In genomic region chr4:129440340-129441063, GRCm38 (mm10) we compare ENCODE assay signal across 8 mouse cellular contexts. TPM values are rescaled to one million over a fixed set of nuclear protein-coding genes. Genes with fewer than 3 reads are reported as not detected.
A peak's percentile ranks its signal among the peaks of the same experiment; 100 is the strongest.
DNase-seq lines count a peak whose midpoint lies in the region; ATAC-seq lines count a peak whose summit lies in the region.

TSS of gene Zbtb8b (minus strand) at chr4:129440853.

- H3K4me3 ChIP-seq in embryonic facial prominence, embryonic 10.5 days: peak within 1 kb of the TSS; percentile 61
- H3K4me3 ChIP-seq in hindbrain, embryonic 12.5 days: peak within 1 kb of the TSS; percentile 59

- under 1% methylated on average over 33 of the region's 33 CpGs for WGBS in embryonic facial prominence, embryonic 10.5 days
- WGBS in hindbrain, embryonic 12.5 days: 1% methylated on average over 33 of the region's 33 CpGs

- H3K4me1 ChIP-seq in embryonic facial prominence, embryonic 10.5 days: peaks cover 15% of the 10 kb centered on the region
- peaks cover 6% of the 10 kb centered on the region; the same call in 1 of the 2 replicates for H3K4me1 ChIP-seq in hindbrain, embryonic 12.5 days

- no peaks in the 10 kb centered on the region for H3K36me3 ChIP-seq in embryonic facial prominence, embryonic 10.5 days (replicated peaks)
- H3K36me3 ChIP-seq in hindbrain, embryonic 12.5 days: no peaks in the 10 kb centered on the region

- H3K9ac ChIP-seq in hindbrain, embryonic 12.5 days: peak within 1 kb of the TSS; percentile 69

- peak; percentile 37 for DNase-seq in adrenal gland, postnatal 10 days
- no peak for DNase-seq in adrenal gland, adult 18-20 months (ENCODE audit: low spot score in 2 of 2)
- peak; percentile 73 for DNase-seq in embryonic facial prominence, embryonic 10.5 days (ENCODE audit: low spot score)
- DNase-seq in layer of hippocampus, adult 9-11 months: peak; percentile 84
- DNase-seq in lung, adult 18-20 months: peak; percentile 73 to 81
- peak; percentile 57 for DNase-seq in ovary, postnatal 36 days (ENCODE audit: low spot score)
- DNase-seq in yolk sac, embryonic 10.5 days (ENCODE audit: low spot score): peak; percentile 80

- peaks cover 43% of the 10 kb centered on the region for H3K27me3 ChIP-seq in embryonic facial prominence, embryonic 10.5 days (replicated peaks; ENCODE audit: low read depth, poor library complexity, severe bottlenecking)
- peaks cover 42% of the 10 kb centered on the region for H3K27me3 ChIP-seq in hindbrain, embryonic 12.5 days

- ATAC-seq in hindbrain, embryonic 12.5 days (ENCODE audit: low FRiP score): peak; percentile 93

- H3K4me2 ChIP-seq in hindbrain, embryonic 12.5 days (replicated peaks): peak within 1 kb of the TSS; percentile 65

- H3K27ac ChIP-seq in embryonic facial prominence, embryonic 10.5 days (replicated peaks): no peak within 1 kb of the TSS
- H3K27ac ChIP-seq in hindbrain, embryonic 12.5 days: no peak within 1 kb of the TSS

- H3K9me3 ChIP-seq in embryonic facial prominence, embryonic 10.5 days: no peaks in the 10 kb centered on the region
- H3K9me3 ChIP-seq in hindbrain, embryonic 12.5 days (replicated peaks): no peaks in the 10 kb centered on the region

RNA-seq across cellular contexts. Expression of gene Zbtb8b, which starts in this region (rescaled TPM):
- under 1 TPM; 0.33 to 0.39 TPM for total RNA-seq in adrenal gland, postnatal 10 days (2021)
- total RNA-seq in adrenal gland, adult 18-20 months (2021): under 1 TPM; 0.13 to 0.45 TPM
- 2.0 and 2.4 TPM in 2 replicates for polyA plus RNA-seq in embryonic facial prominence, embryonic 10.5 days (2016; fragmentation: Nextera tagmentation; extraction: Ambion mirVana)
- polyA plus RNA-seq in hindbrain, embryonic 12.5 days (2016; fragmentation: Nextera tagmentation; extraction: Ambion mirVana): 6.0 and 6.4 TPM in 2 replicates

Comparison
In these comparisons a context has a peak if more than half of its experiments do, and no peak if none do; other contexts are left out.
1. Peak in DNase-seq in adrenal gland, postnatal 10 days; RNA of the gene not detected or under 1 TPM.
2. DNase-seq: peak in embryonic facial prominence, embryonic 10.5 days (single experiment), layer of hippocampus, adult 9-11 months (single experiment), lung, adult 18-20 months (2 of 2), ovary, postnatal 36 days (single experiment) and yolk sac, embryonic 10.5 days (single experiment); none in adrenal gland, adult 18-20 months (0 of 2).